Mouse (Mus musculus): ENCODE results near the gene Stxbp3.

Stxbp3 gene

GRCm38 (mm10) chr3:108797723-108798122, 42.6 kb downstream of the Stxbp3 start:
- DNase-seq (ENCODE audit: extremely low read depth, low read depth), result peak; percentile 22

- no peak for DNase-seq (ENCODE audit: extremely low read depth, low read depth)
These were observed 43.9 kb downstream of the Stxbp3 start for GRCm38 (mm10) chr3:108796386-108796785.

- DNase-seq (ENCODE audit: extremely low read depth, low read depth), result no peak
These were observed 44.6 kb downstream of the Stxbp3 start for GRCm38 (mm10) chr3:108795554-108796299.

- no peak for DNase-seq (ENCODE audit: extremely low read depth, low read depth)
These were observed 45.5 kb downstream of the Stxbp3 start for GRCm38 (mm10) chr3:108794780-108795179.

GRCm38 (mm10) chr3:108792420-108792819, 47.9 kb downstream of the Stxbp3 start:
- DNase-seq (ENCODE audit: extremely low read depth, low read depth), result no peak

- DNase-seq (ENCODE audit: extremely low read depth, low read depth), result no peak
These were observed 49.1 kb downstream of the Stxbp3 start for GRCm38 (mm10) chr3:108791054-108791706.

GRCm38 (mm10) chr3:108790499-108790898, 49.8 kb downstream of the Stxbp3 start:
- DNase-seq (ENCODE audit: extremely low read depth, low read depth), result no peak

GRCm38 (mm10) chr3:108789299-108789698, 51.0 kb downstream of the Stxbp3 start:
- no peak for DNase-seq (ENCODE audit: extremely low read depth, low read depth)

GRCm38 (mm10) chr3:108788455-108788794, 51.9 kb downstream of the Stxbp3 start:
- DNase-seq (ENCODE audit: extremely low read depth, low read depth), result no peak

- DNase-seq (ENCODE audit: extremely low read depth, low read depth), result no peak
These were observed 52.4 kb downstream of the Stxbp3 start for GRCm38 (mm10) chr3:108787754-108788454.

GRCm38 (mm10) chr3:108786520-108786919, 53.8 kb downstream of the Stxbp3 start:
- DNase-seq (ENCODE audit: extremely low read depth, low read depth), result no peak

- DNase-seq (ENCODE audit: extremely low read depth, low read depth), result no peak
These were observed 57.9 kb downstream of the Stxbp3 start for GRCm38 (mm10) chr3:108782364-108782895.

- DNase-seq (ENCODE audit: extremely low read depth, low read depth), result no peak
These were observed 58.4 kb downstream of the Stxbp3 start for GRCm38 (mm10) chr3:108781884-108782270.

GRCm38 (mm10) chr3:108781238-108781883, 59.0 kb downstream of the Stxbp3 start:
- no peak for DNase-seq (ENCODE audit: extremely low read depth, low read depth)

GRCm38 (mm10) chr3:108778761-108779540, 61.4 kb downstream of the Stxbp3 start:
- DNase-seq (ENCODE audit: extremely low read depth, low read depth), result no peak

- no peak for DNase-seq (ENCODE audit: extremely low read depth, low read depth)
These were observed 67.5 kb downstream of the Stxbp3 start for GRCm38 (mm10) chr3:108772811-108773210.

GRCm38 (mm10) chr3:108772211-108772610, 68.1 kb downstream of the Stxbp3 start:
- DNase-seq (ENCODE audit: extremely low read depth, low read depth), result no peak

- peak; percentile 61 for DNase-seq (ENCODE audit: extremely low read depth, low read depth)
These were observed 69.5 kb downstream of the Stxbp3 start for GRCm38 (mm10) chr3:108770725-108771368.

GRCm38 (mm10) chr3:108769547-108769946, 70.8 kb downstream of the Stxbp3 start:
- no peak for DNase-seq (ENCODE audit: extremely low read depth, low read depth)

GRCm38 (mm10) chr3:108767416-108767815, 72.9 kb downstream of the Stxbp3 start:
- DNase-seq (ENCODE audit: extremely low read depth, low read depth), result no peak
